Mouse (Mus musculus) lung, embryonic 15.5 days (tissue): Measurements from ENCODE around the gene Limk1. TPM values are rescaled to one million over a fixed set of nuclear protein-coding genes. Genes with fewer than 3 reads are reported as not detected.

Experiments
- ATAC-seq: fragments of 200-750 bp; cut with Nextera tagmentation; 2 replicates; pipeline ENCODE4 v1.8.0; 2017; ENCODE audit warnings: moderate number of reproducible peaks, borderline replicate concordance; ENCODE audit not compliant: low FRiP score, low TSS enrichment; ENCODE audit errors: extremely low read depth
- H3K27ac ChIP-seq: fragments of 300-500 bp; sonication (generic); 2 replicates; pipeline ENCODE4 v1.5.1; 2015; ENCODE audit warnings: moderate library complexity, mild to moderate bottlenecking, inconsistent platforms
- H3K27me3 ChIP-seq: fragments of 300-500 bp; sonication (generic); 2 replicates; pipeline ENCODE4 v1.6.1; 2015; ENCODE audit warnings: inconsistent platforms
- H3K36me3 ChIP-seq: fragments of 300-500 bp; sonication (generic); 2 replicates; pipeline ENCODE4 v1.6.1; 2015; ENCODE audit warnings: inconsistent platforms
- H3K4me1 ChIP-seq: fragments of 300-500 bp; sonication (generic); 2 replicates; pipeline ENCODE4 v1.6.1; 2015; ENCODE audit warnings: inconsistent platforms
- H3K4me2 ChIP-seq: fragments of 300-500 bp; sonication (generic); 2 replicates; pipeline ENCODE4 v1.6.1; 2015; ENCODE audit warnings: inconsistent platforms, mild to moderate bottlenecking, moderate library complexity
- H3K4me3 ChIP-seq: fragments of 300-500 bp; sonication (generic); 2 replicates; pipeline ENCODE4 v1.5.1; 2015; ENCODE audit warnings: mild to moderate bottlenecking, inconsistent platforms
- H3K9ac ChIP-seq: fragments of 300-500 bp; sonication (generic); 2 replicates; pipeline ENCODE4 v1.6.1; 2015; ENCODE audit warnings: inconsistent platforms
- H3K9me3 ChIP-seq: fragments of 300-500 bp; sonication (generic); 2 replicates; pipeline ENCODE4 v1.6.1; 2016; ENCODE audit warnings: inconsistent platforms
- WGBS: fragments of 180-500 bp; shearing (Covaris S2); methylation state at CpG from one replicate; pipeline ENCODE4 v1.1.7; 2015; 5-methylcytosine and 5-hydroxymethylcytosine counted together
- polyA plus RNA-seq: library from polyadenylated mRNA; unstranded; fragments of >200 nt; fragmentation: Nextera tagmentation; extraction: Ambion mirVana; gene quantifications from 2 replicates; pipeline ENCODE4 v1.2.1, GENCODE M21; 2015

Limk1 gene
- polyA plus RNA-seq, result 7.1 and 8.2 TPM in 2 replicates

- Histone ChIP-seq H3K4me3 (peak within 1 kb of the TSS; percentile 89), H3K4me1 (peaks cover 21% of the 10 kb centered on the region), H3K9ac (peak within 1 kb of the TSS; percentile 79), H3K27ac (peak within 1 kb of the TSS; percentile 73), H3K9me3 (no peaks in the 10 kb centered on the region), H3K4me2 (peak within 1 kb of the TSS; percentile 97), H3K27me3 (no peaks in the 10 kb centered on the region), H3K36me3 (peaks cover 10% of the 10 kb centered on the region; the same call in 1 of the 2 replicates)
- WGBS, result under 1% methylated on average over 51 of the region's 69 CpGs
- no peak; the same call in 1 of the 2 replicates for ATAC-seq
Observed at GRCm38 (mm10) chr5:134688086-134688717, at the start of gene Limk1. Gene Limk1, minus strand, starts transcription at chr5:134688598.

- no peak overlapping the region for H3K4me2 ChIP-seq
- ATAC-seq, result no peak
- no peak overlapping the region for H3K27ac ChIP-seq
- WGBS, result 62% methylated on average over 2 of the region's 2 CpGs
- H3K9ac ChIP-seq, result no peak overlapping the region
- no peaks in the 10 kb centered on the region for H3K9me3 ChIP-seq
- H3K4me1 ChIP-seq, result no peaks in the 10 kb centered on the region
- H3K4me3 ChIP-seq, result no peak overlapping the region
- H3K27me3 ChIP-seq, result no peaks in the 10 kb centered on the region
- peaks cover 17% of the 10 kb centered on the region; the same call in 1 of the 2 replicates for H3K36me3 ChIP-seq
Observed at GRCm38 (mm10) chr5:134734920-134735319, 46.5 kb upstream of the Limk1 start.

GRCm38 (mm10) chr5:134734072-134734471, 45.7 kb upstream of the Limk1 start:
- Histone ChIP-seq H3K36me3 (peaks cover 24% of the 10 kb centered on the region; the same call in 1 of the 2 replicates), H3K9me3 (no peaks in the 10 kb centered on the region), H3K27me3 (no peaks in the 10 kb centered on the region), H3K27ac (no peak overlapping the region), H3K4me1 (no peaks in the 10 kb centered on the region), H3K4me3 (no peak overlapping the region), H3K9ac (no peak overlapping the region), H3K4me2 (no peak overlapping the region)
- no peak for ATAC-seq
- 51% methylated on average over 5 of the region's 5 CpGs for WGBS

- Histone ChIP-seq H3K27ac (no peak overlapping the region), H3K4me3 (no peak overlapping the region), H3K4me1 (no peaks in the 10 kb centered on the region), H3K9me3 (no peaks in the 10 kb centered on the region), H3K36me3 (peaks cover 27% of the 10 kb centered on the region; the same call in 1 of the 2 replicates), H3K9ac (no peak overlapping the region), H3K27me3 (no peaks in the 10 kb centered on the region), H3K4me2 (no peak overlapping the region)
- WGBS, result 77% methylated on average over 4 of the region's 4 CpGs
- ATAC-seq, result no peak
Observed at GRCm38 (mm10) chr5:134733241-134733640, 44.8 kb upstream of the Limk1 start.

- H3K4me2 ChIP-seq, result no peak overlapping the region
- ATAC-seq, result no peak
Observed at GRCm38 (mm10) chr5:134729124-134729523, 40.7 kb upstream of the Limk1 start.

GRCm38 (mm10) chr5:134728535-134728934, 40.1 kb upstream of the Limk1 start:
- Histone ChIP-seq H3K27ac (no peak overlapping the region), H3K4me1 (no peaks in the 10 kb centered on the region), H3K9me3 (no peaks in the 10 kb centered on the region), H3K4me3 (no peak overlapping the region), H3K4me2 (no peak overlapping the region), H3K9ac (no peak overlapping the region), H3K27me3 (no peaks in the 10 kb centered on the region), H3K36me3 (peaks cover 25% of the 10 kb centered on the region; the same call in 1 of the 2 replicates)
- no peak for ATAC-seq
- WGBS, result 55% methylated on average over 3 of the region's 3 CpGs

More at GRCm38 (mm10) chr5:134729124-134729523, 40.7 kb upstream of the Limk1 start:
- H3K27me3 ChIP-seq, result no peaks in the 10 kb centered on the region
- no peaks in the 10 kb centered on the region for H3K4me1 ChIP-seq
- no peaks in the 10 kb centered on the region for H3K9me3 ChIP-seq
- no peak overlapping the region for H3K9ac ChIP-seq
- H3K27ac ChIP-seq, result no peak overlapping the region
- peaks cover 25% of the 10 kb centered on the region; the same call in 1 of the 2 replicates for H3K36me3 ChIP-seq
- H3K4me3 ChIP-seq, result no peak overlapping the region
- WGBS, result 90% methylated on average over 12 of the region's 12 CpGs

GRCm38 (mm10) chr5:134727001-134727639, 38.7 kb upstream of the Limk1 start:
- Histone ChIP-seq H3K4me1 (no peaks in the 10 kb centered on the region), H3K4me2 (no peak overlapping the region), H3K36me3 (peaks cover 30% of the 10 kb centered on the region; the same call in 1 of the 2 replicates), H3K9me3 (no peaks in the 10 kb centered on the region), H3K9ac (no peak overlapping the region), H3K27ac (no peak overlapping the region), H3K27me3 (no peaks in the 10 kb centered on the region), H3K4me3 (no peak overlapping the region)
- WGBS, result 73% methylated on average over 8 of the region's 8 CpGs
- no peak for ATAC-seq

GRCm38 (mm10) chr5:134725299-134725698, 36.9 kb upstream of the Limk1 start:
- Histone ChIP-seq H3K27me3 (no peaks in the 10 kb centered on the region), H3K4me3 (no peak overlapping the region), H3K27ac (no peak overlapping the region), H3K36me3 (peaks cover 27% of the 10 kb centered on the region; the same call in 1 of the 2 replicates), H3K9me3 (no peaks in the 10 kb centered on the region), H3K9ac (no peak overlapping the region), H3K4me1 (no peaks in the 10 kb centered on the region), H3K4me2 (no peak overlapping the region)
- no peak for ATAC-seq
- WGBS, result 59% methylated on average over 4 of the region's 4 CpGs

- no peaks in the 10 kb centered on the region for H3K9me3 ChIP-seq
- 31% methylated on average over 4 of the region's 4 CpGs for WGBS
- no peak overlapping the region for H3K9ac ChIP-seq
- no peak overlapping the region for H3K4me3 ChIP-seq
- H3K27ac ChIP-seq, result no peak overlapping the region
- ATAC-seq, result no peak
- H3K4me1 ChIP-seq, result no peaks in the 10 kb centered on the region
- peaks cover 39% of the 10 kb centered on the region; the same call in 1 of the 2 replicates for H3K36me3 ChIP-seq
- no peaks in the 10 kb centered on the region for H3K27me3 ChIP-seq
- H3K4me2 ChIP-seq, result no peak overlapping the region
Observed at GRCm38 (mm10) chr5:134720058-134720457, 31.7 kb upstream of the Limk1 start.

GRCm38 (mm10) chr5:134711076-134711475, 22.7 kb upstream of the Limk1 start:
- 61% methylated on average over 7 of the region's 7 CpGs for WGBS
- no peak for ATAC-seq
- H3K9me3 ChIP-seq, result no peaks in the 10 kb centered on the region

GRCm38 (mm10) chr5:134709275-134709674, 20.9 kb upstream of the Limk1 start:
- Histone ChIP-seq H3K4me3 (no peak overlapping the region), H3K9ac (no peak overlapping the region), H3K36me3 (peaks cover 37% of the 10 kb centered on the region), H3K27me3 (no peaks in the 10 kb centered on the region), H3K4me1 (0 out of 2 replicates have a peak, but pooled peaks cover 6% of the 10 kb centered on the region), H3K4me2 (no peak overlapping the region), H3K9me3 (no peaks in the 10 kb centered on the region), H3K27ac (no peak overlapping the region)
- no peak for ATAC-seq
- WGBS, result 34% methylated on average over 6 of the region's 6 CpGs

More at GRCm38 (mm10) chr5:134711076-134711475, 22.7 kb upstream of the Limk1 start:
- no peak overlapping the region for H3K27ac ChIP-seq
- no peaks in the 10 kb centered on the region for H3K27me3 ChIP-seq
- 0 out of 2 replicates have a peak, but pooled peaks cover 6% of the 10 kb centered on the region for H3K4me1 ChIP-seq
- no peak overlapping the region for H3K4me2 ChIP-seq
- H3K9ac ChIP-seq, result no peak overlapping the region
- H3K4me3 ChIP-seq, result no peak overlapping the region
- peaks cover 41% of the 10 kb centered on the region for H3K36me3 ChIP-seq

- H3K4me3 ChIP-seq, result no peak overlapping the region
- H3K36me3 ChIP-seq, result peaks cover 12% of the 10 kb centered on the region; the same call in 1 of the 2 replicates
- H3K4me1 ChIP-seq, result 0 out of 2 replicates have a peak, but pooled peaks cover 2% of the 10 kb centered on the region
- no peak overlapping the region for H3K4me2 ChIP-seq
- H3K9ac ChIP-seq, result no peak overlapping the region
- ATAC-seq, result peak; percentile 21; the same call in 1 of the 2 replicates
- no peak overlapping the region for H3K27ac ChIP-seq
- no peaks in the 10 kb centered on the region for H3K27me3 ChIP-seq
- H3K9me3 ChIP-seq, result no peaks in the 10 kb centered on the region
Observed at GRCm38 (mm10) chr5:134704157-134704556, 15.8 kb upstream of the Limk1 start.
